Mouse (Mus musculus): ENCODE data around the gene Mbd4. TPM values are rescaled to one million over a fixed set of nuclear protein-coding genes. Genes with fewer than 3 reads are reported as not detected.

Mbd4 gene
- polyA plus RNA-seq, 3 experiments from 2014 or later, result 8.6 to 12.8 (median 8.9) TPM

- no peak for ATAC-seq
Measured at GRCm38 (mm10) chr6:115856361-115856745, 3.2 kb upstream of the Mbd4 start.

- ATAC-seq, result no peak
Measured at GRCm38 (mm10) chr6:115855733-115856360, 2.7 kb upstream of the Mbd4 start.

GRCm38 (mm10) chr6:115854432-115854831, 1.3 kb upstream of the Mbd4 start:
- ATAC-seq, result no peak

GRCm38 (mm10) chr6:115853985-115854384, 814 bp upstream of the Mbd4 start:
- ATAC-seq, result no peak

GRCm38 (mm10) chr6:115852446-115853090, 603 bp downstream of the Mbd4 start:
- no peak for ATAC-seq

- ATAC-seq, result no peak
Measured at GRCm38 (mm10) chr6:115848598-115849304, 4.4 kb downstream of the Mbd4 start.

GRCm38 (mm10) chr6:115846640-115847411, 6.3 kb downstream of the Mbd4 start:
- ATAC-seq, result peak; percentile 86

GRCm38 (mm10) chr6:115845006-115845405, 8.2 kb downstream of the Mbd4 start:
- ATAC-seq, result no peak

GRCm38 (mm10) chr6:115838745-115839144, 14.4 kb downstream of the Mbd4 start:
- ATAC-seq, result no peak

GRCm38 (mm10) chr6:115838161-115838597, 15.0 kb downstream of the Mbd4 start, which contains the start of gene Efcab12:
Gene Efcab12, minus strand, starts transcription at chr6:115838412.
- peak; percentile 93 for ATAC-seq

- ATAC-seq, result no peak
Measured at GRCm38 (mm10) chr6:115833861-115834260, 19.3 kb downstream of the Mbd4 start.

- ATAC-seq, result no peak
Measured at GRCm38 (mm10) chr6:115832152-115832850, 20.9 kb downstream of the Mbd4 start.

GRCm38 (mm10) chr6:115830779-115831601, 22.2 kb downstream of the Mbd4 start:
- ATAC-seq, result no peak

- peak; percentile 93 for ATAC-seq
Measured at GRCm38 (mm10) chr6:115823850-115824464, 29.2 kb downstream of the Mbd4 start.

GRCm38 (mm10) chr6:115821216-115821993, 31.8 kb downstream of the Mbd4 start:
- no peak for ATAC-seq

- ATAC-seq, result no peak
Measured at GRCm38 (mm10) chr6:115818129-115818528, 35.0 kb downstream of the Mbd4 start.

GRCm38 (mm10) chr6:115815041-115815440, 38.1 kb downstream of the Mbd4 start:
- no peak for ATAC-seq

GRCm38 (mm10) chr6:115814104-115814503, 39.1 kb downstream of the Mbd4 start:
- ATAC-seq, result peak; percentile 63

GRCm38 (mm10) chr6:115811606-115812005, 41.6 kb downstream of the Mbd4 start:
- ATAC-seq, result no peak

Data from inflammation-experienced regulatory T-cells, adult 6 months (primary cell).